Mouse (Mus musculus): ENCODE results near the gene Zmynd12.

DNA sequence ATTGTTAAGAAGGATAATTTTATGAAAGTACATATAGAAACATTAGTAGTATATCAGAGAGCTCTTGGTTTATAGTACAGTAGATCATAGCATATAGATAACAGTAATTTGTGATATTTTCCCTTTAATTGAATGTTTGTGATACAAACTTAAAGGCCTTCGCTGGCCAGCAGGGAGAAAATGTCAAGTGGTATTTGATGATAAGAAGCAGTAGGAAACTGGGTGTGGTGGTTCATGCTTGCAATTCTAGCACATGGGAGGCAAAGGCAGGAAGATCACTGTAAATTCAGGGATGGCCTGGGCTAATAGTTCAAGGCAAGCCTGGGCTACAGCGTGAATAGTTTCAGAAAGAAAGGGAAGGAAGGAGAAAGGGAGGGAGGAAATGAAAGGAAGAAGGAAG, 2.5 kb downstream of the Zmynd12 start:
- TF ChIP-seq CTCF (IDR thresholded peaks at IDR 0.05; ENCODE audit: borderline replicate concordance, extremely low read depth, insufficient read depth, insufficient read length) (no peak), POLR2A (IDR thresholded peaks at IDR 0.05; ENCODE audit: borderline replicate concordance, extremely low read depth, insufficient read depth, insufficient read length, poor library complexity, severe bottlenecking) (no peak)

Measured in brain, embryonic 14.5 days (tissue).